Mouse (Mus musculus) limb, embryonic 12.5 days (tissue): ENCODE measurements around the gene Asap3. TPM values are rescaled to one million over a fixed set of nuclear protein-coding genes. Genes with fewer than 3 reads are reported as not detected.

ENCODE experiments used
- ATAC-seq: fragments of 200-750 bp; cut with Nextera tagmentation; 2 replicates; pipeline ENCODE4 v1.8.0; 2017; ENCODE audit warnings: low read depth, moderate TSS enrichment; ENCODE audit not compliant: insufficient number of reproducible peaks, insufficient read depth, low FRiP score, low TSS enrichment
- H3K27ac ChIP-seq: fragments of 300-500 bp; sonication (generic); 2 replicates; pipeline ENCODE4 v1.5.1; 2016; ENCODE audit warnings: mild to moderate bottlenecking, moderate library complexity
- H3K27me3 ChIP-seq: fragments of 300-500 bp; sonication (generic); 2 replicates; pipeline ENCODE4 v1.6.1; 2016; ENCODE audit warnings: mild to moderate bottlenecking, moderate library complexity
- H3K36me3 ChIP-seq: fragments of 300-500 bp; sonication (generic); 2 replicates; pipeline ENCODE4 v1.6.1; 2016; ENCODE audit warnings: mild to moderate bottlenecking, moderate library complexity
- H3K4me1 ChIP-seq: fragments of 300-500 bp; sonication (generic); replicated peaks from 2 replicates; pipeline ENCODE4 v1.6.1; 2016
- H3K4me2 ChIP-seq: fragments of 300-500 bp; sonication (generic); 2 replicates; pipeline ENCODE4 v1.6.1; 2016; ENCODE audit warnings: mild to moderate bottlenecking, moderate library complexity
- H3K4me3 ChIP-seq: fragments of 300-500 bp; sonication (generic); replicated peaks from 2 replicates; pipeline ENCODE4 v1.5.1; 2016; ENCODE audit warnings: mild to moderate bottlenecking
- H3K9ac ChIP-seq: fragments of 300-500 bp; sonication (generic); replicated peaks from 2 replicates; pipeline ENCODE4 v1.6.1; 2016; ENCODE audit warnings: mild to moderate bottlenecking, moderate library complexity
- H3K9me3 ChIP-seq: fragments of 300-500 bp; sonication (generic); 2 replicates; pipeline ENCODE4 v1.6.1; 2016; ENCODE audit warnings: mild to moderate bottlenecking, moderate library complexity
- WGBS: fragments of 180-500 bp; shearing (Covaris S2); methylation state at CpG from one replicate; pipeline ENCODE4 v1.1.7; 2016; 5-methylcytosine and 5-hydroxymethylcytosine counted together
- polyA plus RNA-seq: library from polyadenylated mRNA; unstranded; fragments of >200 nt; fragmentation: Nextera tagmentation; extraction: Ambion mirVana; gene quantifications from 2 replicates; pipeline ENCODE4 v1.2.1, GENCODE M21; 2016

Asap3 gene
- polyA plus RNA-seq, 1 experiment from 2014 or later: 9.9 TPM

DNA sequence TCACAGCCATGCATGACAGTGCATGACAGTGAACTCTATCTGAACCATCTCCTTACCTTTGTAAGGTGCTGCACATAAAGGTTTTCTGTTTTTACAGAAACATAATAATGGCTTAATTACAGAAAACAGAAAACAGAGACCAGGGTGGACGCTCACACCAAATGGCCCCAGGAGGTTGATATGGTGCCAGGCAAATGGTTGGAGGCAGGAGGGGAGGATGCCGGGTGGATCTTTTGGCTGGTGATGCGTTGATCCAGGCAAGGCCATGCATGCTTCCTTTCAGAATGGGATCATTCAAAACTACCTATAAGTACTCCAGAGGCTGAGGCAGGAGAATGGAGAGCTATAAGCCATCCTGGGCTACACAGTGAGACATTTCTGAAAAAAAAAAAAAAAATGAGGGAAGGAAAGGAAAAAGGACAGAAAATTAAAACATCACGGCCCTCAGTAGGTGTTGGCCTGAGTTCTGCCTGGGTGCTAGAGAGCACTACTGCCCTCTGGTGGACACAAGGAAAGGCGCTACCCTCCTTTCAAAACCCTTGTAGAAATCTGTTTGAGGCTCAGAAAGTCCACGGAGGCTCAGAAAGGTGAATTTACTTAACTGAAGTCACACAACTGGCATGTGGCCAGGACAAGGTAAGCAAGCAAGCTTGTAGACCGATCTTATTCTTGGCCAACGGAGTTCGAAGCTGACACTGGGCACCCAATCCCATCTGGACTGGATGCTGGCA lies 6.4 kb upstream of the Asap3 start:
- WGBS: 28% methylated on average over 9 of the region's 9 CpGs
- H3K4me3 ChIP-seq: no peak overlapping the region
- ATAC-seq: no peak
- no peak overlapping the region for H3K4me2 ChIP-seq
- H3K27ac ChIP-seq: no peak overlapping the region
- no peaks in the 10 kb centered on the region for H3K9me3 ChIP-seq
- H3K36me3 ChIP-seq: no peaks in the 10 kb centered on the region
- H3K4me1 ChIP-seq: peaks cover 10% of the 10 kb centered on the region
- H3K27me3 ChIP-seq: peaks cover 4% of the 10 kb centered on the region; the same call in 1 of the 2 replicates
- no peak overlapping the region for H3K9ac ChIP-seq

DNA sequence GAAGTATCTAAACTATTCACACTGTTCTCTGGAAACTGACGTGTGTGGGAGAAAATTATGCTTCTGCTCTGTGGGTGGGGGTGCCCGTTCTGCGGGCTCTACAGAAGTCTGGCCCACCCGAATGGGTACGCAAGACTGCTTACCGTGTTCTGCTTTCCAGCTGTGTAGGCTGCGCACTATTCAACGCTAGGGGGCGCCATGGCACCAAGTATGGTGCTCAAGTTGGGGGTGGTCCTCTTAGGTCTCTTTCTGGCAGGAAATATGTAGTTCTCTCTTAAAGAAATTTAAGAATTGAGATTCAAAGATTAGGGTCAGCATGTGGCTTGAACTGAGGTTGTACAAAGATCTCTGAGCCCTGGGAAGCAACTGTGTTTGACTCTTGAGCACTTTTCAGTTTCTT lies 3.7 kb upstream of the Asap3 start:
- Histone ChIP-seq H3K27me3 (peaks cover 8% of the 10 kb centered on the region; the same call in 1 of the 2 replicates), H3K4me2 (no peak overlapping the region), H3K36me3 (no peaks in the 10 kb centered on the region), H3K9ac (no peak overlapping the region), H3K4me3 (no peak overlapping the region), H3K9me3 (no peaks in the 10 kb centered on the region), H3K27ac (no peak overlapping the region), H3K4me1 (peaks cover 27% of the 10 kb centered on the region)
- no peak for ATAC-seq
- 4% methylated on average over 9 of the region's 9 CpGs for WGBS

DNA sequence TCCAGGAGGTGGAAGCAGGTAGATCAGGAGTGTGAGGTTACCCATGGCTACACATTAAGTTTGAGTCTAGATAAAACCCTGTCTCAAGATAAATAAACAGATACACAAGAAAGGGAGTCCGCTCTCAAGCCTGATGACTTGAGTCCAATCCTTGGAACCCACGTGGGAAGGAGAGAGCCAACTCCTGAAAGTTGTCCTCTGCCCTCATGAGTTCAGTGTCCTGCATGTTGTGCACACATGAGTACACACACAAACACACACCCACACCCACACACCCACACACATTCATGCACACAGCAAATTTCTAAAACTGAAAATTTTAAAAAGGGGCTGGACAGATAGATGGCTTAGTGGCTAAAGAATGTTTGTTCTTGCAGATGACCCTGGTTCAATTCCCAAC lies 1.4 kb upstream of the Asap3 start:
- Histone ChIP-seq H3K4me2 (no peak overlapping the region), H3K4me3 (no peak overlapping the region), H3K27ac (no peak overlapping the region), H3K4me1 (peaks cover 28% of the 10 kb centered on the region), H3K27me3 (peaks cover 21% of the 10 kb centered on the region; the same call in 1 of the 2 replicates), H3K9ac (no peak overlapping the region), H3K9me3 (no peaks in the 10 kb centered on the region), H3K36me3 (no peaks in the 10 kb centered on the region)
- ATAC-seq: no peak
- WGBS: 79% methylated on average over 2 of the region's 2 CpGs

DNA sequence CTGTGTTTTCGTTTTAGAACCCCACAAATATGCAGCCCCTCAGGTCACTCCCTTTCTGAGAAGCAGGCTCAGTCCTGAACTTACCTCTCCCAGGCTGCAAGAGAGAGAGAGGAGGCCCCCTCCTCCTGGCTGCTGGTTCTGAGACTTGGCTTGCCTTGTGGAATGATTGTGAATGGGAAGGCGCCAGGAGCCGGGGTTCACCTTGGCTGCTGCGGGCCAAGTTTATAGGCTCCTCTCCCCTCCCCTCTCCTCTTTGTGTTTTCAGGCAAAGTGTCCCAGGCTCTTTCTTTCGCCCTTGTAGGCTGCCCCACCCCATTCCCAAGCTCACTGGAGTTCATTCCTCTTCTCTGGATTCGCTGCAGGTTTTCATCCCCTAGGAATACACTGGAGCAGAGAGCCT lies 778 bp downstream of the Asap3 start:
- no peaks in the 10 kb centered on the region for H3K9me3 ChIP-seq
- peaks cover 28% of the 10 kb centered on the region for H3K4me1 ChIP-seq
- H3K4me2 ChIP-seq: peak overlapping the region; percentile 92
- peak overlapping the region; percentile 67 for H3K4me3 ChIP-seq
- H3K9ac ChIP-seq: peak overlapping the region; percentile 77
- peaks cover 21% of the 10 kb centered on the region; the same call in 1 of the 2 replicates for H3K27me3 ChIP-seq
- WGBS: 0% methylated on average over 6 of the region's 6 CpGs
- peaks cover 9% of the 10 kb centered on the region; the same call in 1 of the 2 replicates for H3K36me3 ChIP-seq
- ATAC-seq: 0 out of 2 replicates have a peak, but pooled peaks have one; percentile 5
- 0 out of 2 replicates have a peak overlapping the region, but pooled peaks have one; percentile 70 for H3K27ac ChIP-seq

DNA sequence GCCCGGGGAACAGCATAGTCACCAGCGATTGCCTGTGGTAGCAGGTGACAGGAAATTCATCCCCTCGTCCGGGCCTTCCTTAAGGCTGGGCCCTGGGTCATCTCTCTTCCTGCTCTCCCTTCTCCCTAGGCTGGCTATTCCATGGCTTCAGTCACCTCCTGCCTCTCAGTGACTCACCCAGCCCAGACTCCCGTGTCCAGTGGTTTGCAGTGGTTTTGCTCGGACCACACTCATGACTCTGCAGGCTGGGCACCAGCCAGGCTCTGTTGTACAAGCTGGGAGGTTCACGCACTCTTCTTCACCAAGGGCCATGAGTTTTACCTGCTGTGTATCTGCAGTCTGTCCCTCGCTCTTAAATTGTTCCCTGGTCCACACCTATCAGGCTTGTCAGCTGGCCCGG lies 4.8 kb downstream of the Asap3 start:
- no peak overlapping the region for H3K9ac ChIP-seq
- no peak overlapping the region for H3K4me2 ChIP-seq
- H3K27ac ChIP-seq: no peak overlapping the region
- 80% methylated on average over 9 of the region's 9 CpGs for WGBS
- ATAC-seq: no peak
- H3K27me3 ChIP-seq: peaks cover 17% of the 10 kb centered on the region; the same call in 1 of the 2 replicates
- H3K4me3 ChIP-seq: no peak overlapping the region
- peaks cover 12% of the 10 kb centered on the region; the same call in 1 of the 2 replicates for H3K36me3 ChIP-seq
- no peaks in the 10 kb centered on the region for H3K9me3 ChIP-seq
- H3K4me1 ChIP-seq: peaks cover 16% of the 10 kb centered on the region

DNA sequence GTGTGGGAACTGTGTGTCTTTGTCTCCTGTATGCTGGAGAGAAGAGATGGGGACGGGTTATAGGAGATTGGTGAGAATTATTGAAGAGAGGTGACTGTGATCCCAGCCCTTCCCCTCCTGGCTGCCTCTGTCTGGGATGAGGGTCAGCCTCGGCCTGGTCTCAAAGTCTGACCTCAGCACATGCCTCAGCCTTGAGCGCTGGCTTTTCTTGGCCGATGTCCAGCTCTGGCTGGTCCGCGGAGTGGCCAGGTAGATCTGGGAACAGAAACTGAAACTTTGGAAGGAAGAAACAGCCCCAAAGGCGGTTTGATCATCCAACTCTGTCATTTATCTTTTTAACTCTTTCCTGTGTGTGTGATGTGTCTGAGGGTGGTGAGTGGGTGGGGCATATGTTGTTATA lies 7.5 kb downstream of the Asap3 start:
- no peak overlapping the region for H3K4me2 ChIP-seq
- 79% methylated on average over 7 of the region's 7 CpGs for WGBS
- H3K9me3 ChIP-seq: no peaks in the 10 kb centered on the region
- H3K27me3 ChIP-seq: peaks cover 9% of the 10 kb centered on the region; the same call in 1 of the 2 replicates
- H3K4me1 ChIP-seq: peaks cover 17% of the 10 kb centered on the region
- H3K9ac ChIP-seq: no peak overlapping the region
- H3K4me3 ChIP-seq: no peak overlapping the region
- no peak overlapping the region for H3K27ac ChIP-seq
- peaks cover 12% of the 10 kb centered on the region; the same call in 1 of the 2 replicates for H3K36me3 ChIP-seq
- ATAC-seq: no peak

DNA sequence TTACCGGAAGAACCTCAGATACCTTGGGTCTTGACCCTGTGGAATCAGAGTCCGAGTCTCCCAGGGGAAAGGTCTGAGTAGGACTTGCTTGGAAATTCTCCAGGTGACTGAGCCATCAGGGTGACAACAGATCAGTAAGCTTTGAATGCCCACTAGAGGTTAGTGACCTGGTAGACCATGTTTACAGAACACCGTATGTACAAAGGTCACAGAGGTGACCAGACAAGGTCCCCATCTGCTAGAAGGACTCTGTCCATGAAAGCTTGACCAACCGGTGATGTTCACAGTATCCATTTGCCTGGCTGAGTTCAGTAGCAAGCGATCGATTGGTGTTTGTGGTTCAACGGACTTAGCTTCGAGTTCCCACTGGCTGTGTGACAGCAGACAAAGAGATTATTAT lies 8.7 kb downstream of the Asap3 start:
- ATAC-seq: no peak
- Histone ChIP-seq H3K36me3 (peaks cover 12% of the 10 kb centered on the region; the same call in 1 of the 2 replicates), H3K9ac (no peak overlapping the region), H3K9me3 (no peaks in the 10 kb centered on the region), H3K4me1 (peaks cover 29% of the 10 kb centered on the region), H3K27ac (no peak overlapping the region), H3K27me3 (peaks cover 4% of the 10 kb centered on the region; the same call in 1 of the 2 replicates), H3K4me3 (no peak overlapping the region), H3K4me2 (no peak overlapping the region)
- 89% methylated on average over 8 of the region's 8 CpGs for WGBS

DNA sequence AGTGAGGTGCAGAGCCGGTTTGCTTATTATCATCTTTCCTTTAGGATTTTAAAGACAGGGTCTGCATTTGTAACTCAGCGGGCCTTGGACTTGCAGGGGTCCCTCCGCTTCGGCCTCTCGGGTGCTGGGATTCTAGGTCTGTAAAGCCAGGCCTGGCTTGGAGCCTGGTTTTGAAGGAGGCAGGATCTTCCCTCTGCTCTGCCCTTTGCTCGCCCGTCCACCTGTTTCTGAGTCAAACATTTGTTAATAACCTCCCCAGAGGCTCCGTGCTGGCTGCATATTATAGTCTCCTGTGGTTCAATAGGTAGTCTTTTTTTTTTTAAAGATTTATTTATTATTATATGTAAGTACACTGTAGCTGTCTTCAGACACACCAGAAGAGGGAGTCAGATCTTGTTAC lies 9.4 kb downstream of the Asap3 start:
- Histone ChIP-seq H3K9ac (no peak overlapping the region), H3K4me3 (no peak overlapping the region), H3K4me2 (no peak overlapping the region), H3K4me1 (peaks cover 37% of the 10 kb centered on the region), H3K36me3 (peaks cover 7% of the 10 kb centered on the region; the same call in 1 of the 2 replicates), H3K27me3 (peaks cover 4% of the 10 kb centered on the region; the same call in 1 of the 2 replicates), H3K27ac (no peak overlapping the region), H3K9me3 (no peaks in the 10 kb centered on the region)
- WGBS: 88% methylated on average over 8 of the region's 8 CpGs
- no peak for ATAC-seq

DNA sequence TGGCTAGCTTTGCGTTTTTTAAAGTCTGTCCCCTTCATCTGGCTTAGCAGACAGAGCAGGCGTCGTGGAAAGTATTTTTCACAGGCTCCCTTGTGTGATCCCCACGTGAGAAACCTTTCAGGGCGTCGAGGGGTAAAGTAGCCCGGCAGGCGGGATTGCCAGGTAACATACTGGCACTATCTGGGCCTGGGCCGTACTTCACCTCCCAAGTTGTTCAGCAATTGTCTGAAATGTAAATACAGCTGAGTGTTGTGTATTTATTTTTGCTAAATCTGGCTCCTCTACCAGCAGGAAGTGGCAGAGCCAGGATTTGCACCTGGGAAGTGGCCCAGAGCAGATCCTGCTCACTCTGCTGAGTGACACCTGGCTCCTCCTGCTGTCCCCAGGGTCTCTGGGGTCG lies 10.9 kb downstream of the Asap3 start:
- ATAC-seq: no peak
- Histone ChIP-seq H3K9me3 (no peaks in the 10 kb centered on the region), H3K27me3 (peaks cover 4% of the 10 kb centered on the region; the same call in 1 of the 2 replicates), H3K27ac (peak overlapping the region; percentile 8; the same call in 1 of the 2 replicates), H3K9ac (no peak overlapping the region), H3K4me2 (no peak overlapping the region), H3K36me3 (peaks cover 3% of the 10 kb centered on the region; the same call in 1 of the 2 replicates), H3K4me3 (no peak overlapping the region), H3K4me1 (peaks cover 45% of the 10 kb centered on the region)
- 48% methylated on average over 10 of the region's 10 CpGs for WGBS

DNA sequence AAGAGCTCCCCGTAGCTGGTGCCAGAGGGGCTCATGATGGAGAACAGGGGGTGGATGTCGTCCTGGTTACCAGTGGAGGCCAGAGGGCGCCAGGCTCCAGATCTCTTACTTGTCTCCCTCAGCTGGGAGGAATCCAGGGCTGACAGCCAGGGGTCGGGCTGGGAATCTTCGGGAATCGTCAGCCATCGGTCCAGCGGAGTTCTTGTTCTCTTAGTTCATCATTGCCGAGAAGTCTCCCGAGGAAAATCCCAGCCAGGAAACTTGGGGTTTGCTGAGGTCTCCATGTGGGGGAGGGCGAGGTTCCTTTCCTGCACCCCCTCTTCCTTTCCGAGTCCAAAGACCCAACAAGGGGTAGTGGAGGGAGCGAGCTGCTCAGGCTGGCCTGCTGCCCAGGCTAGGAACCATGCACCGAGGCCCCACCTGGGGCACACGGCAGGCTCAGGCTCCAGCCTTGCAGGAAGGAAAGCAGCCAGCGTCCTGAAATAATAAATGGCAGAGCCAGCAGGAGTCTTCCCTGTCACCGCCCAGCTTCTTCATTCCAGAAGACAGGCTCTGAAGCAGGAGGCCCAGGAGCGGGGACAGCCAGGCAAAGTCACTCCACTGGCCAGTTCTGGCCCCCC lies 12.5 kb downstream of the Asap3 start:
- ATAC-seq: 0 out of 2 replicates have a peak, but pooled peaks have one; percentile 13
- peak overlapping the region; percentile 41 for H3K4me2 ChIP-seq
- peaks cover 46% of the 10 kb centered on the region for H3K4me1 ChIP-seq
- H3K27ac ChIP-seq: peak overlapping the region; percentile 65
- 0 out of 2 replicates have a peak overlapping the region, but pooled peaks have one; percentile 7 for H3K4me3 ChIP-seq
- peaks cover 3% of the 10 kb centered on the region; the same call in 1 of the 2 replicates for H3K36me3 ChIP-seq
- H3K9ac ChIP-seq: no peak overlapping the region
- 9% methylated on average over 18 of the region's 18 CpGs for WGBS
- no peaks in the 10 kb centered on the region for H3K9me3 ChIP-seq
- peaks cover 4% of the 10 kb centered on the region; the same call in 1 of the 2 replicates for H3K27me3 ChIP-seq

DNA sequence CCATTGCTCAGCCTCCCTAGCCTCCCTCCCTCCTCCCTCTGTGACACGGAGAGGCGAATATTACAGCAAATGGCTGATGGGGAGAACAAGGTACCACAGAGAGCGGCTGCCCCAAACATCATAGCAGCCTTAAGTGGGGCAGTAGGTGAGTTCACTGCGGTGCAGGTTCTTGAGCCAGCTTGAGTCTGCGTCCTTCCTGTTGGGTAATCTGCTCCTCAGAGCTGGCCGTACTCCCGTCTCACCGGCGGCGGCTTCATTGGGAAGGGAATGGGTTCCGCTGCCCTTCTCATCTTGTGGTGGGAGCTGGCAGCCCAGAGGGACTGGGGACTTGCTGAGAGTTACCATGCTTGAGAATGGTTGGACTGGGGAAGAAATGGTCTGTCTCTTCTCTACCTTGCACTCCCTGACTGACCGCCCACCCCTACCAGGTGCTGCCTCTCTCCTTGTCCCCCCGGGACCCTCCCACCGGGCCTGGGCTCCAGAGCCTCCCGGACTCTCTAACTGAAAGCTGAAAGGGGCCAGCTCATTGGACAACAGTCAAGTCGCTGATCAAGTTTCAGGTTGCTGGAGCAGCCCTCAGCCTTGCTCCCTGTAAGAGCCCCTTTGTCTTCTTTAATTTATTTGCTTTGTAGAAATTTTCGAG lies 14.1 kb downstream of the Asap3 start:
- peaks cover 4% of the 10 kb centered on the region; the same call in 1 of the 2 replicates for H3K27me3 ChIP-seq
- H3K4me1 ChIP-seq: peaks cover 57% of the 10 kb centered on the region
- peak overlapping the region; percentile 31 for H3K4me3 ChIP-seq
- H3K27ac ChIP-seq: peak overlapping the region; percentile 82
- H3K36me3 ChIP-seq: no peaks in the 10 kb centered on the region
- peak; percentile 69 for ATAC-seq
- H3K9me3 ChIP-seq: no peaks in the 10 kb centered on the region
- H3K4me2 ChIP-seq: peak overlapping the region; percentile 57
- 4% methylated on average over 17 of the region's 17 CpGs for WGBS
- H3K9ac ChIP-seq: no peak overlapping the region; the same call in 1 of the 2 replicates
